Mouse (Mus musculus) limb, embryonic 14.5 days (tissue): ENCODE measurements around the gene Kirrel3. TPM values are rescaled to one million over a fixed set of nuclear protein-coding genes. Genes with fewer than 3 reads are reported as not detected.

Experiments used
- ATAC-seq: fragments of 200-750 bp; cut with Nextera tagmentation; 2 replicates; pipeline ENCODE4 v1.8.0; 2017; ENCODE audit warnings: low read depth, moderate number of reproducible peaks, moderate TSS enrichment; ENCODE audit not compliant: low FRiP score
- DNase-seq: peaks from one replicate; pipeline ENCODE4 v3.0.0-alpha.2; 2015; ENCODE audit warnings: low spot score
- H3K27ac ChIP-seq: fragments of 300-500 bp; sonication (generic); replicated peaks from 2 replicates; pipeline ENCODE4 v1.5.1; 2014; ENCODE audit warnings: low read depth, mild to moderate bottlenecking, low read length, moderate library complexity, mixed read lengths
- H3K27me3 ChIP-seq: fragments of 300-500 bp; sonication (generic); 2 replicates; pipeline ENCODE4 v1.6.1; 2014; ENCODE audit warnings: low read length, mixed read lengths; ENCODE audit not compliant: control insufficient read depth, insufficient read depth
- H3K36me3 ChIP-seq: fragments of 300-500 bp; sonication (generic); 2 replicates; pipeline ENCODE4 v1.6.1; 2014; ENCODE audit warnings: mild to moderate bottlenecking, low read length, moderate library complexity, mixed read lengths; ENCODE audit not compliant: control insufficient read depth, insufficient read depth
- H3K4me1 ChIP-seq: fragments of 300-500 bp; sonication (generic); 2 replicates; pipeline ENCODE4 v1.6.1; 2014; ENCODE audit warnings: antibody characterized with exemption, low read length, mixed read lengths; ENCODE audit not compliant: control insufficient read depth, insufficient read depth
- H3K4me2 ChIP-seq: fragments of 300-500 bp; sonication (generic); replicated peaks from 2 replicates; pipeline ENCODE4 v1.6.1; 2014; ENCODE audit warnings: low read depth, mild to moderate bottlenecking, low read length, moderate library complexity; ENCODE audit not compliant: severe bottlenecking
- H3K4me3 ChIP-seq: fragments of 300-500 bp; sonication (generic); replicated peaks from 2 replicates; pipeline ENCODE4 v1.5.1; 2014; ENCODE audit warnings: low read length
- H3K9ac ChIP-seq: fragments of 300-500 bp; sonication (generic); 2 replicates; pipeline ENCODE4 v1.6.1; 2014; ENCODE audit warnings: mild to moderate bottlenecking, low read depth, low read length, moderate library complexity; ENCODE audit not compliant: severe bottlenecking
- H3K9me3 ChIP-seq: fragments of 300-500 bp; sonication (generic); 2 replicates; pipeline ENCODE4 v1.6.1; 2016; ENCODE audit warnings: low read length; ENCODE audit not compliant: control insufficient read depth
- POLR2A ChIP-seq: fragments of 200-500 bp; IDR thresholded peaks from 2 replicates; pipeline ENCODE4 v1.8.0; 2012; ENCODE audit warnings: inconsistent platforms, mild to moderate bottlenecking, moderate library complexity, borderline replicate concordance; ENCODE audit not compliant: insufficient read depth, insufficient read length; ENCODE audit errors: extremely low read depth
- WGBS: fragments of 180-500 bp; shearing (Covaris S2); extraction: QIAGEN DNeasy Blood & Tissue Kit; methylation state at CpG from one replicate; pipeline ENCODE4 v1.1.7; 2014; 5-methylcytosine and 5-hydroxymethylcytosine counted together
- polyA plus RNA-seq, 2 experiments: library from polyadenylated mRNA; depleted of rRNA in 1 of 2; stranded (reverse) in 1 of 2; unstranded in 1 of 2; fragments of >200 nt; fragmentation: Nextera tagmentation in 1 of 2; extraction: Ambion mirVana in 1 of 2; gene quantifications; 2 replicates each; pipeline versions ENCODE4 v1.2.1 to v1.2.3; 2012 to 2014

Gene Kirrel3
- polyA plus RNA-seq, 2 experiments: 10.1 to 14.6 TPM

- Histone ChIP-seq H3K36me3 (peaks cover 28% of the 10 kb centered on the region), H3K4me3 (no peak overlapping the region), H3K9ac (no peak overlapping the region), H3K4me1 (peaks cover 4% of the 10 kb centered on the region; the same call in 1 of the 2 replicates), H3K9me3 (no peaks in the 10 kb centered on the region), H3K27me3 (no peaks in the 10 kb centered on the region), H3K27ac (no peak overlapping the region), H3K4me2 (no peak overlapping the region)
- no peak for TF ChIP-seq POLR2A
- ATAC-seq: no peak
- no peak for DNase-seq
- 85% methylated on average over 3 of the region's 3 CpGs for WGBS
Observed at GRCm38 (mm10) chr9:35056611-35057010, 570.9 kb downstream of the Kirrel3 start.

DNA sequence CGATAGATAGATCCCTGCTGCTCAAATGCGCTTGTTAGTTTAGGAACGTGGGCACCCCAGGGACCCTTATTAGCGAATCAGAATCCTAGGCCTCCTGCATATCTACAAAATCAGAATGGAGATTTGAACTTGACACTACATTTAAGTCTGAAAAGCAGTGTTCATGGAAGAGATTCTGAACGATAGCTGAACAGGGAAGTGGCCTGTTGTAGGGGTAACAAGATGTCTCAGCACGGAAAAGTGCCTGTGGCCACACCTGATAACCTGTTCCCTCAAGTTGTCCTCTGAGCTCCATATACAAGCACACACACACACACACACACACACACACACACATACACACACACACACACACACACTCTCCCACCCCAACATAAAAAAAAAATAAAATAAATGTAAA lies 571.9 kb downstream of the Kirrel3 start:
- H3K4me2 ChIP-seq: no peak overlapping the region
- no peak for DNase-seq
- WGBS: 87% methylated on average over 6 of the region's 6 CpGs

DNA sequence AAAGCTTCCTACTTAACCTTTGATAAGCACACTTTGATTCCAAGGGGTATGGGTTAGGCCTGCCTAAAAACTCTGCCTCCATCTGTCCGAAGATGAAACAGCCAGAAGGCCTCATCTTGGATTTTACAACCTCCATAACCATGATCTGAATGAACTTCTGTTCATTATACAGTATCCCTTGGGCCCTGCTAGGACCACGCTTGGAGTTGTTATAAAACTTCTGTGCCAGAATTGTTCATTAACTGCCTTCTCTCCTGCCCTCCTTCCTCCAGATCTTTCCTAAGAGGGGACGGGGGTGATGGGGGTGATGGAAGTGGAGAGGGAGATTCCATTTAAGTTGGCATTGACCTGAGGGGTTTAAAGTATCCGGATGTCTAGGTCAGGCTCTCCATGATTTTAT lies 572.5 kb downstream of the Kirrel3 start:
- Histone ChIP-seq H3K27me3 (no peaks in the 10 kb centered on the region), H3K36me3 (peaks cover 14% of the 10 kb centered on the region), H3K27ac (no peak overlapping the region), H3K4me1 (peaks cover 4% of the 10 kb centered on the region; the same call in 1 of the 2 replicates), H3K4me2 (no peak overlapping the region), H3K4me3 (no peak overlapping the region), H3K9ac (no peak overlapping the region), H3K9me3 (no peaks in the 10 kb centered on the region)
- ATAC-seq (no peak), DNase-seq (no peak)
- 56% methylated on average over 4 of the region's 4 CpGs for WGBS
- no peak for TF ChIP-seq POLR2A

More for the DNA sequence above, 571.9 kb downstream of the Kirrel3 start:
- peaks cover 4% of the 10 kb centered on the region; the same call in 1 of the 2 replicates for H3K4me1 ChIP-seq
- no peak for ATAC-seq
- H3K27ac ChIP-seq: no peak overlapping the region
- no peaks in the 10 kb centered on the region for H3K27me3 ChIP-seq
- H3K9me3 ChIP-seq: no peaks in the 10 kb centered on the region
- H3K36me3 ChIP-seq: peaks cover 20% of the 10 kb centered on the region
- H3K9ac ChIP-seq: no peak overlapping the region
- H3K4me3 ChIP-seq: no peak overlapping the region
- no peak for TF ChIP-seq POLR2A

DNA sequence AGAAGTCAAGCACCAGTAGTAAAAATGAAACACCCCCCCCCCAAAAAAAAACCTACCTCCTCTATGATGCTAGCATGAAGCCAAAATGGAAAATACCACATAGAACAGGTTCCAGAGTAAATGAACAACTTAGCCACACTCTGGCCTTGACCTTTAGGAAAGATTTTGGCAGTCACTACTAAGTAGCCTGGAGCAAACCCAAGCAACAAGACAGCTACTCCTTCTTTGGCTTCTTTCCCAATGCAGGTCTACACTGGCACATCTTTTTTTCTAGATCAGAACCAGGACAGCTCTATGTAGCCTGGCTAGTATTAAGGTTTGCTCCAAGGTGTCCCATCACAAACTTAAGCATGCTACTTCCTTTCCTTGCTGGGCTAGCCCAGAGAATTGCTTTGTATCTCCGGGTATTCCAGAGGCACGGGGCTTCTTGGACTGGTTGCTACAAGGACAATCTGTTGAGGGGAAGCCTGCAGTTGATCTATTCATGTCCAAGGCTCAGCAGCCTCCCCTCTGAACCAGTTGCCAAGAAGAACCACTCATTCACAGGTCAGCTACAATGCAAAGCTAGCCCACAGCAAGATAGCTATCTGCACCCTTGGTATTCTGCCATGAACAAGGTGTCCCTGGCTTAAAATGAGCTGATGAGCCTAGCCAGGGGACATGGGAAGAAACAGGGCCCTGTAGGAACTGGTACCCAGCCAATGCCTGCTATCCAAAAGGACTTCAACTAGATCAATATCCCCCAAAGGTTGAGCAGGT lies 573.1 kb downstream of the Kirrel3 start:
- Histone ChIP-seq H3K36me3 (peaks cover 8% of the 10 kb centered on the region), H3K4me1 (peaks cover 4% of the 10 kb centered on the region; the same call in 1 of the 2 replicates), H3K27ac (no peak overlapping the region), H3K9ac (no peak overlapping the region), H3K9me3 (no peaks in the 10 kb centered on the region), H3K27me3 (no peaks in the 10 kb centered on the region), H3K4me2 (no peak overlapping the region), H3K4me3 (no peak overlapping the region)
- no peak for TF ChIP-seq POLR2A
- WGBS: 98% methylated on average over 2 of the region's 2 CpGs
- ATAC-seq (no peak), DNase-seq (no peak)

- H3K4me3 ChIP-seq: no peak overlapping the region
Observed at GRCm38 (mm10) chr9:35059881-35060280, 574.2 kb downstream of the Kirrel3 start.

DNA sequence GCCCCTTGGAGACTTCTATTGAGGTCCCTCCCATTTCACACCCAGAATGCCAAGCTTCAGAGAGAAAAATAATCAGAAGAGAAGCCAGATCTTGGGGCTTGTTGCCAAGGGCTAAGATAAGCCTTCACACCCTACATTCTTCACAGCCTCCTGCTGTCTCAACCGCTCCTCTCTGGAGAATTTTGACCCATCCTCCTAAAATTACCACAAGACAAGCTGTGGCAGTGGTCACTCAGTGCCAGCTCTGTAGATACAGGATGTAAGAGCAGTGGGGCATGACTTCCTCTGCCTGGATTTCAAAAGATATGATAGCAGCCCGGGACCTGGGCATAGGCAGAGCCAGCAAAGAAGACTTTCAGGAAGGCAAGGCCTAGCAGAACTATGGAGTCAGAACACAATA lies 575.8 kb downstream of the Kirrel3 start:
- DNase-seq (no peak), ATAC-seq (no peak)
- no peaks in the 10 kb centered on the region for H3K27me3 ChIP-seq
- 84% methylated on average over 2 of the region's 2 CpGs for WGBS
- H3K27ac ChIP-seq: no peak overlapping the region
- no peak overlapping the region for H3K9ac ChIP-seq
- H3K36me3 ChIP-seq: no peaks in the 10 kb centered on the region
- H3K4me1 ChIP-seq: peaks cover 4% of the 10 kb centered on the region; the same call in 1 of the 2 replicates
- no peak overlapping the region for H3K4me3 ChIP-seq
- no peak overlapping the region for H3K4me2 ChIP-seq
- no peak for TF ChIP-seq POLR2A
- H3K9me3 ChIP-seq: no peaks in the 10 kb centered on the region

More at GRCm38 (mm10) chr9:35059881-35060280, 574.2 kb downstream of the Kirrel3 start:
- Histone ChIP-seq H3K36me3 (no peaks in the 10 kb centered on the region), H3K9me3 (no peaks in the 10 kb centered on the region), H3K27ac (no peak overlapping the region), H3K4me2 (no peak overlapping the region), H3K4me1 (peaks cover 4% of the 10 kb centered on the region; the same call in 1 of the 2 replicates), H3K9ac (no peak overlapping the region), H3K27me3 (no peaks in the 10 kb centered on the region)
- ATAC-seq: no peak
- no peak for TF ChIP-seq POLR2A
- DNase-seq: no peak
- WGBS: 91% methylated on average over 5 of the region's 5 CpGs
